Mouse (Mus musculus): Measurements from ENCODE around the gene Sgsh. TPM values are rescaled to one million over a fixed set of nuclear protein-coding genes. Genes with fewer than 3 reads are reported as not detected.

Sgsh gene
- polyA plus RNA-seq (2015; fragmentation: Nextera tagmentation; extraction: Ambion mirVana), result 6.7 and 7.7 TPM in 2 replicates

GRCm38 (mm10) chr11:119355443-119356385 lies at the start of gene Sgsh, which contains the start of gene Slc26a11:
Gene Sgsh (minus strand): TSS chr11:119355536.
Gene Slc26a11 (plus strand): TSS chr11:119355557.
- 0 out of 2 replicates have a peak, but pooled peaks have one; percentile 2 for TF ChIP-seq CTCF (IDR thresholded peaks at IDR 0.05; ENCODE audit: low read depth)
- TF ChIP-seq EP300 (optimal IDR thresholded peaks at IDR 0.05), result no peak
- Histone ChIP-seq H3K4me2 (replicated peaks; ENCODE audit: low read depth) (peak within 1 kb of the TSS; percentile 93), H3K9ac (ENCODE audit: low read length) (peak within 1 kb of the TSS; percentile 68), H3K27me3 (ENCODE audit: control insufficient read depth, insufficient read depth, low read length) (no peaks in the 10 kb centered on the region), H3K4me3 (ENCODE audit: low read depth, low read length) (peak within 1 kb of the TSS; percentile 68), H3K4me1 (replicated peaks; ENCODE audit: control insufficient read depth, insufficient read depth) (no peaks in the 10 kb centered on the region), H3K9me3 (ENCODE audit: control insufficient read depth, low read length) (no peaks in the 10 kb centered on the region), H3K27ac (replicated peaks) (peak within 1 kb of the TSS; percentile 87), H3K36me3 (ENCODE audit: control insufficient read depth, insufficient read depth, low read length) (peaks cover 7% of the 10 kb centered on the region; the same call in 1 of the 2 replicates)
- DNase-seq (ENCODE audit: low spot score), result peak; percentile 93
- 1% methylated on average over 36 of the region's 40 CpGs for WGBS
- peak; percentile 95 for ATAC-seq (ENCODE audit: low FRiP score, low TSS enrichment)

- H3K27me3 ChIP-seq (ENCODE audit: control insufficient read depth, insufficient read depth, low read length), result no peaks in the 10 kb centered on the region
- no peak for ATAC-seq (ENCODE audit: low FRiP score, low TSS enrichment)
- no peak overlapping the region for H3K27ac ChIP-seq (replicated peaks)
- H3K9ac ChIP-seq (ENCODE audit: low read length), result no peak overlapping the region
- H3K36me3 ChIP-seq (ENCODE audit: control insufficient read depth, insufficient read depth, low read length), result peaks cover 2% of the 10 kb centered on the region; the same call in 1 of the 2 replicates
- H3K4me3 ChIP-seq (ENCODE audit: low read depth, low read length), result no peak overlapping the region
- WGBS, result 69% methylated on average over 5 of the region's 5 CpGs
- TF ChIP-seq CTCF (IDR thresholded peaks at IDR 0.05; ENCODE audit: low read depth) (peak; percentile 88), EP300 (optimal IDR thresholded peaks at IDR 0.05) (no peak)
- peak; percentile 67 for DNase-seq (ENCODE audit: low spot score)
- H3K4me2 ChIP-seq (replicated peaks; ENCODE audit: low read depth), result no peak overlapping the region
- no peaks in the 10 kb centered on the region for H3K9me3 ChIP-seq (ENCODE audit: control insufficient read depth, low read length)
- H3K4me1 ChIP-seq (replicated peaks; ENCODE audit: control insufficient read depth, insufficient read depth), result no peaks in the 10 kb centered on the region
These were observed 49.3 kb upstream of the Sgsh start for GRCm38 (mm10) chr11:119404627-119405026.

DNA sequence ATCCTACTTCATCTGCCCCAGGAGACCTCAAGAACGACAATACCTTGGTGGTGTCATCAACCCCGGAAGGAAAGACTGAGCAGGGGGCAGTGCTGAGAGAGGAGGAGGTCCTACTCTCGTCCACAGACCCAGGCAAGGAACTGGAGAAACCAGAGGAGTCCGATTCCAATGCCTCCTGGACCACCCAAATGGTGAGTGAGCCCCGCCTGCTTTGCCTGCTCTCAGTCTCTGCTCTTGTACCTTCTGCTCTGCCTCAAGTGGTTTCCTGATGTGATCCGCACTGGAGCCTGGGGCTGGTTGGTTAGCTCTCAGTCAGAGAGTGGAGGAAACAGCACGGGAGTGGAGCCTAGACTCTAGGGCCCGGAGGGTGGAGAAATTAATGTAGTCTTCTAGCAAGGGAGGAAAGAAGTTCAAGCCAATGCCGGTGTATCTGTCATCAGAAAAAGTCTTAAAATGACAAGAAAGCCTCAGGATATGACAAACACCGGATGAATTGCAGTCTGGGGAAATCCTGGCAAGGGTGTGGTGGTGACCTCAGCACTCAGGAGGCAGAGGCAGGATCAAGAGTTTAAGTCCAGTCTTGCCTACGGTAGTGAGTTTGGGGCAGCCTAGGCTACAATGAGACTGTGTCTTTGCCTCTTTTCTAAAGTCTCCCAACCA lies 47.3 kb upstream of the Sgsh start:
- H3K36me3 ChIP-seq (ENCODE audit: control insufficient read depth, insufficient read depth, low read length), result 0 out of 2 replicates have a peak, but pooled peaks cover 2% of the 10 kb centered on the region
- WGBS, result 52% methylated on average over 11 of the region's 11 CpGs
- no peak overlapping the region for H3K27ac ChIP-seq (replicated peaks)
- H3K4me2 ChIP-seq (replicated peaks; ENCODE audit: low read depth), result no peak overlapping the region
- no peaks in the 10 kb centered on the region for H3K4me1 ChIP-seq (replicated peaks; ENCODE audit: control insufficient read depth, insufficient read depth)
- no peaks in the 10 kb centered on the region for H3K9me3 ChIP-seq (ENCODE audit: control insufficient read depth, low read length)
- TF ChIP-seq CTCF (IDR thresholded peaks at IDR 0.05; ENCODE audit: low read depth), result no peak
- TF ChIP-seq EP300 (optimal IDR thresholded peaks at IDR 0.05), result no peak
- ATAC-seq (ENCODE audit: low FRiP score, low TSS enrichment), result no peak
- H3K4me3 ChIP-seq (ENCODE audit: low read depth, low read length), result no peak overlapping the region
- no peak overlapping the region for H3K9ac ChIP-seq (ENCODE audit: low read length)
- no peak for DNase-seq (ENCODE audit: low spot score)
- H3K27me3 ChIP-seq (ENCODE audit: control insufficient read depth, insufficient read depth, low read length), result no peaks in the 10 kb centered on the region

- DNase-seq (ENCODE audit: low spot score), result no peak
- Histone ChIP-seq H3K4me1 (replicated peaks; ENCODE audit: control insufficient read depth, insufficient read depth) (no peaks in the 10 kb centered on the region; the same call in 1 of the 2 replicates), H3K4me2 (replicated peaks; ENCODE audit: low read depth) (no peak overlapping the region), H3K9me3 (ENCODE audit: control insufficient read depth, low read length) (no peaks in the 10 kb centered on the region), H3K27me3 (ENCODE audit: control insufficient read depth, insufficient read depth, low read length) (no peaks in the 10 kb centered on the region), H3K4me3 (ENCODE audit: low read depth, low read length) (no peak overlapping the region), H3K9ac (ENCODE audit: low read length) (no peak overlapping the region), H3K27ac (replicated peaks) (no peak overlapping the region), H3K36me3 (ENCODE audit: control insufficient read depth, insufficient read depth, low read length) (0 out of 2 replicates have a peak, but pooled peaks cover 2% of the 10 kb centered on the region)
- no peak for TF ChIP-seq EP300 (optimal IDR thresholded peaks at IDR 0.05)
- TF ChIP-seq CTCF (IDR thresholded peaks at IDR 0.05; ENCODE audit: low read depth), result no peak
- ATAC-seq (ENCODE audit: low FRiP score, low TSS enrichment), result no peak
- 80% methylated on average over 7 of the region's 7 CpGs for WGBS
These were observed 41.1 kb upstream of the Sgsh start for GRCm38 (mm10) chr11:119396461-119396860.

GRCm38 (mm10) chr11:119395931-119396330 lies 40.6 kb upstream of the Sgsh start:
- Histone ChIP-seq H3K4me3 (ENCODE audit: low read depth, low read length) (no peak overlapping the region), H3K27me3 (ENCODE audit: control insufficient read depth, insufficient read depth, low read length) (no peaks in the 10 kb centered on the region), H3K27ac (replicated peaks) (no peak overlapping the region), H3K9me3 (ENCODE audit: control insufficient read depth, low read length) (no peaks in the 10 kb centered on the region), H3K4me2 (replicated peaks; ENCODE audit: low read depth) (no peak overlapping the region), H3K9ac (ENCODE audit: low read length) (no peak overlapping the region), H3K4me1 (replicated peaks; ENCODE audit: control insufficient read depth, insufficient read depth) (no peaks in the 10 kb centered on the region; the same call in 1 of the 2 replicates), H3K36me3 (ENCODE audit: control insufficient read depth, insufficient read depth, low read length) (0 out of 2 replicates have a peak, but pooled peaks cover 2% of the 10 kb centered on the region)
- no peak for TF ChIP-seq EP300 (optimal IDR thresholded peaks at IDR 0.05)
- TF ChIP-seq CTCF (IDR thresholded peaks at IDR 0.05; ENCODE audit: low read depth), result no peak
- ATAC-seq (ENCODE audit: low FRiP score, low TSS enrichment) (no peak), DNase-seq (ENCODE audit: low spot score) (no peak)
- WGBS, result 47% methylated on average over 13 of the region's 13 CpGs
